Mouse (Mus musculus): ENCODE measurements at regions not wholly inside any gene's neighbourhood (a gene's known extent, or its start where the extent isn't known, plus 50 kb on each side); places are given as distances from the start of the nearest gene placed in this dataset.

- Histone ChIP-seq H3K27ac (no peak overlapping the region), H3K4me2 (replicated peaks) (no peak overlapping the region), H3K9ac (no peak overlapping the region), H3K9me3 (no peaks in the 10 kb centered on the region), H3K27me3 (replicated peaks) (no peaks in the 10 kb centered on the region), H3K36me3 (no peaks in the 10 kb centered on the region), H3K4me1 (peaks cover 8% of the 10 kb centered on the region), H3K4me3 (no peak overlapping the region)
- WGBS = 6% methylated on average over 6 of the region's 6 CpGs
- ATAC-seq (ENCODE audit: low FRiP score, low read depth) = no peak
Measured at GRCm38 (mm10) chr2:75150986-75151385, 325.4 kb downstream of the Mtx2 start.

- Histone ChIP-seq H3K4me3 (no peak overlapping the region), H3K27ac (no peak overlapping the region), H3K36me3 (no peaks in the 10 kb centered on the region), H3K4me2 (replicated peaks) (no peak overlapping the region), H3K9ac (no peak overlapping the region), H3K4me1 (peaks cover 8% of the 10 kb centered on the region), H3K9me3 (no peaks in the 10 kb centered on the region), H3K27me3 (replicated peaks) (no peaks in the 10 kb centered on the region)
- 85% methylated on average over 8 of the region's 8 CpGs for WGBS
- ATAC-seq (ENCODE audit: low FRiP score, low read depth) = no peak
Measured at GRCm38 (mm10) chr2:75151519-75151918, 325.9 kb downstream of the Mtx2 start.

- WGBS = 25% methylated on average over 6 of the region's 6 CpGs
- Histone ChIP-seq H3K4me1 (peaks cover 8% of the 10 kb centered on the region), H3K36me3 (no peaks in the 10 kb centered on the region), H3K27me3 (replicated peaks) (no peaks in the 10 kb centered on the region), H3K9me3 (no peaks in the 10 kb centered on the region), H3K4me3 (no peak overlapping the region), H3K9ac (no peak overlapping the region), H3K4me2 (replicated peaks) (no peak overlapping the region), H3K27ac (no peak overlapping the region)
- ATAC-seq (ENCODE audit: low FRiP score, low read depth) = 0 out of 2 replicates have a peak, but pooled peaks have one; percentile 21
Measured at GRCm38 (mm10) chr2:75152477-75152990, 326.9 kb downstream of the Mtx2 start.

GRCm38 (mm10) chr2:75154448-75154847 is 328.8 kb downstream of the Mtx2 start:
- H3K4me2 ChIP-seq (replicated peaks) = no peak overlapping the region
- H3K9ac ChIP-seq = no peak overlapping the region
- no peaks in the 10 kb centered on the region for H3K27me3 ChIP-seq (replicated peaks)
- H3K27ac ChIP-seq = no peak overlapping the region
- ATAC-seq (ENCODE audit: low FRiP score, low read depth) = no peak
- H3K4me3 ChIP-seq = no peak overlapping the region
- H3K4me1 ChIP-seq = no peaks in the 10 kb centered on the region
- H3K9me3 ChIP-seq = no peaks in the 10 kb centered on the region
- H3K36me3 ChIP-seq = no peaks in the 10 kb centered on the region
- 84% methylated on average over 3 of the region's 3 CpGs for WGBS

- H3K27me3 ChIP-seq (replicated peaks) = no peaks in the 10 kb centered on the region
- no peak overlapping the region for H3K4me3 ChIP-seq
Measured at GRCm38 (mm10) chr2:75158581-75158980, 333.0 kb downstream of the Mtx2 start.

GRCm38 (mm10) chr2:75161075-75161474 is 335.5 kb downstream of the Mtx2 start:
- H3K27ac ChIP-seq = no peak overlapping the region
- no peak overlapping the region for H3K9ac ChIP-seq
- 92% methylated on average over 14 of the region's 14 CpGs for WGBS
- no peaks in the 10 kb centered on the region for H3K9me3 ChIP-seq
- no peaks in the 10 kb centered on the region for H3K36me3 ChIP-seq
- no peaks in the 10 kb centered on the region for H3K4me1 ChIP-seq
- H3K4me2 ChIP-seq (replicated peaks) = no peak overlapping the region
- no peak for ATAC-seq (ENCODE audit: low FRiP score, low read depth)
- H3K4me3 ChIP-seq = no peak overlapping the region
- peaks cover under 1% of the 10 kb centered on the region; the same call in 1 of the 2 replicates for H3K27me3 ChIP-seq (replicated peaks)

More at GRCm38 (mm10) chr2:75158581-75158980, 333.0 kb downstream of the Mtx2 start:
- Histone ChIP-seq H3K4me2 (replicated peaks) (no peak overlapping the region), H3K27ac (no peak overlapping the region), H3K9ac (no peak overlapping the region), H3K4me1 (no peaks in the 10 kb centered on the region), H3K9me3 (no peaks in the 10 kb centered on the region), H3K36me3 (no peaks in the 10 kb centered on the region)
- no peak for ATAC-seq (ENCODE audit: low FRiP score, low read depth)
- 79% methylated on average over 3 of the region's 3 CpGs for WGBS

GRCm38 (mm10) chr2:75164987-75165386 is 339.4 kb downstream of the Mtx2 start:
- no peaks in the 10 kb centered on the region for H3K9me3 ChIP-seq
- WGBS = 84% methylated on average over 4 of the region's 4 CpGs
- no peaks in the 10 kb centered on the region for H3K4me1 ChIP-seq
- H3K4me2 ChIP-seq (replicated peaks) = no peak overlapping the region
- H3K27ac ChIP-seq = no peak overlapping the region
- no peaks in the 10 kb centered on the region for H3K36me3 ChIP-seq
- no peak for ATAC-seq (ENCODE audit: low FRiP score, low read depth)
- H3K9ac ChIP-seq = no peak overlapping the region
- peaks cover 4% of the 10 kb centered on the region; the same call in 1 of the 2 replicates for H3K27me3 ChIP-seq (replicated peaks)
- H3K4me3 ChIP-seq = no peak overlapping the region

- Histone ChIP-seq H3K9ac (no peak overlapping the region), H3K27ac (no peak overlapping the region), H3K36me3 (no peaks in the 10 kb centered on the region), H3K4me1 (no peaks in the 10 kb centered on the region), H3K27me3 (replicated peaks) (no peaks in the 10 kb centered on the region), H3K4me2 (replicated peaks) (no peak overlapping the region), H3K4me3 (no peak overlapping the region), H3K9me3 (no peaks in the 10 kb centered on the region)
- 83% methylated on average over 5 of the region's 5 CpGs for WGBS
- ATAC-seq (ENCODE audit: low FRiP score, low read depth) = no peak
Measured at GRCm38 (mm10) chr2:75176267-75176666, 350.7 kb downstream of the Mtx2 start.

- Histone ChIP-seq H3K36me3 (no peaks in the 10 kb centered on the region), H3K27ac (no peak overlapping the region), H3K27me3 (replicated peaks) (no peaks in the 10 kb centered on the region), H3K4me1 (no peaks in the 10 kb centered on the region), H3K9me3 (no peaks in the 10 kb centered on the region), H3K4me3 (no peak overlapping the region), H3K9ac (no peak overlapping the region), H3K4me2 (replicated peaks) (no peak overlapping the region)
- no peak for ATAC-seq (ENCODE audit: low FRiP score, low read depth)
- WGBS = 64% methylated on average over 4 of the region's 4 CpGs
Measured at GRCm38 (mm10) chr2:75183293-75183692, 357.7 kb downstream of the Mtx2 start.

GRCm38 (mm10) chr2:75202587-75203220 is 377.1 kb downstream of the Mtx2 start:
- no peak overlapping the region for H3K27ac ChIP-seq
- no peak overlapping the region for H3K4me2 ChIP-seq (replicated peaks)
- ATAC-seq (ENCODE audit: low FRiP score, low read depth) = no peak
- H3K9me3 ChIP-seq = no peaks in the 10 kb centered on the region
- no peaks in the 10 kb centered on the region for H3K4me1 ChIP-seq
- WGBS = 55% methylated on average over 7 of the region's 7 CpGs
- no peak overlapping the region for H3K4me3 ChIP-seq
- H3K36me3 ChIP-seq = no peaks in the 10 kb centered on the region
- no peaks in the 10 kb centered on the region for H3K27me3 ChIP-seq (replicated peaks)
- no peak overlapping the region for H3K9ac ChIP-seq

- no peak overlapping the region; the same call in 1 of the 2 replicates for H3K4me2 ChIP-seq (replicated peaks)
- H3K36me3 ChIP-seq = no peaks in the 10 kb centered on the region
- 72% methylated on average over 27 of the region's 27 CpGs for WGBS
- no peak overlapping the region for H3K4me3 ChIP-seq
- H3K9me3 ChIP-seq = no peaks in the 10 kb centered on the region
- ATAC-seq (ENCODE audit: low FRiP score, low read depth) = no peak
- no peaks in the 10 kb centered on the region for H3K27me3 ChIP-seq (replicated peaks)
- peaks cover 17% of the 10 kb centered on the region for H3K4me1 ChIP-seq
- H3K27ac ChIP-seq = no peak overlapping the region
- no peak overlapping the region for H3K9ac ChIP-seq
Measured at GRCm38 (mm10) chr2:75208821-75209758, 383.5 kb downstream of the Mtx2 start.

- H3K36me3 ChIP-seq = no peaks in the 10 kb centered on the region
- no peaks in the 10 kb centered on the region for H3K9me3 ChIP-seq
- peaks cover 17% of the 10 kb centered on the region for H3K4me1 ChIP-seq
- H3K9ac ChIP-seq = no peak overlapping the region
- H3K4me3 ChIP-seq = no peak overlapping the region
- H3K4me2 ChIP-seq (replicated peaks) = no peak overlapping the region
- WGBS = 66% methylated on average over 17 of the region's 17 CpGs
- H3K27ac ChIP-seq = no peak overlapping the region
- no peak for ATAC-seq (ENCODE audit: low FRiP score, low read depth)
- no peaks in the 10 kb centered on the region for H3K27me3 ChIP-seq (replicated peaks)
Measured at GRCm38 (mm10) chr2:75209790-75210583, 384.4 kb downstream of the Mtx2 start.

All from neural tube, embryonic 12.5 days (tissue).